Mouse (Mus musculus) testis, adult 2 months (tissue): ENCODE measurements around the gene Spen.

Source experiments
- CTCF ChIP-seq: fragments of 200-500 bp; IDR thresholded peaks from 2 replicates; pipeline ENCODE4 v1.5.1; 2012; ENCODE audit warnings: low read depth, mild to moderate bottlenecking, inconsistent platforms, low read length, moderate library complexity; ENCODE audit not compliant: control insufficient read depth, insufficient read depth, insufficient replicate concordance
- POLR2A ChIP-seq: fragments of 200-500 bp; IDR thresholded peaks from 2 replicates; pipeline ENCODE4 v1.6.1; 2012; ENCODE audit warnings: low read depth, mild to moderate bottlenecking, inconsistent platforms, low read length, moderate library complexity; ENCODE audit not compliant: control insufficient read depth

- TF ChIP-seq POLR2A, result 0 out of 2 replicates have a peak, but pooled peaks have one; percentile 9
- TF ChIP-seq CTCF, result no peak
Measured at GRCm38 (mm10) chr4:141536291-141537225, 1.8 kb downstream of the Spen start.
